Mouse (Mus musculus) lung, postnatal 0 days (tissue): Measurements from ENCODE around the gene Rnft2. TPM values are rescaled to one million over a fixed set of nuclear protein-coding genes. Genes with fewer than 3 reads are reported as not detected.

Experiments used
- ATAC-seq: fragments of 200-750 bp; cut with Nextera tagmentation; 2 replicates; pipeline ENCODE4 v1.8.0; 2017; ENCODE audit warnings: moderate library complexity
- DNase-seq: peaks from one replicate; pipeline ENCODE4 v3.0.0-alpha.2; 2016; ENCODE audit warnings: low spot score
- H3K27ac ChIP-seq: fragments of 300-500 bp; sonication (generic); 2 replicates; pipeline ENCODE4 v1.5.1; 2014; ENCODE audit warnings: antibody characterized with exemption, mild to moderate bottlenecking, low read length, mixed read lengths
- H3K27me3 ChIP-seq: fragments of 300-500 bp; sonication (generic); replicated peaks from 2 replicates; pipeline ENCODE4 v1.6.1; 2014; ENCODE audit warnings: low read length, mixed read lengths; ENCODE audit not compliant: insufficient read depth
- H3K36me3 ChIP-seq: fragments of 300-500 bp; sonication (generic); 2 replicates; pipeline ENCODE4 v1.6.1; 2014; ENCODE audit warnings: low read length, mixed read lengths; ENCODE audit not compliant: insufficient read depth
- H3K4me1 ChIP-seq: fragments of 300-500 bp; sonication (generic); 2 replicates; pipeline ENCODE4 v1.6.1; 2014; ENCODE audit warnings: antibody characterized with exemption, low read depth, low read length, mixed read lengths; ENCODE audit not compliant: insufficient read depth
- H3K4me2 ChIP-seq: fragments of 300-500 bp; sonication (generic); replicated peaks from 2 replicates; pipeline ENCODE4 v1.6.1; 2014; ENCODE audit warnings: low read depth, mild to moderate bottlenecking, low read length, moderate library complexity, mixed read lengths
- H3K4me3 ChIP-seq: fragments of 300-500 bp; sonication (generic); 2 replicates; pipeline ENCODE4 v1.5.1; 2014; ENCODE audit warnings: low read depth, low read length
- H3K9ac ChIP-seq: fragments of 300-500 bp; sonication (generic); replicated peaks from 2 replicates; pipeline ENCODE4 v1.6.1; 2014; ENCODE audit warnings: low read depth, mild to moderate bottlenecking
- H3K9me3 ChIP-seq: fragments of 300-500 bp; sonication (generic); 2 replicates; pipeline ENCODE4 v1.6.1; 2016; ENCODE audit warnings: low read length, mixed read lengths
- CTCF ChIP-seq: IDR thresholded peaks from 2 replicates; pipeline ENCODE4 v1.5.1; 2016; ENCODE audit warnings: antibody characterized with exemption, mild to moderate bottlenecking
- EP300 ChIP-seq: IDR thresholded peaks from 2 replicates; pipeline ENCODE4 v1.6.1; 2016; ENCODE audit warnings: antibody characterized with exemption, mild to moderate bottlenecking, control low read depth
- WGBS: fragments of 180-500 bp; shearing (Covaris S2); extraction: QIAGEN DNeasy Blood & Tissue Kit; methylation state at CpG from one replicate; pipeline ENCODE4 v1.1.7; 2014; 5-methylcytosine and 5-hydroxymethylcytosine counted together
- polyA plus RNA-seq: library from polyadenylated mRNA; unstranded; fragments of >200 nt; fragmentation: Nextera tagmentation; extraction: Ambion mirVana; gene quantifications from 2 replicates; pipeline ENCODE4 v1.2.1, GENCODE M21; 2015

The Rnft2 gene
- polyA plus RNA-seq, 1 experiment from 2014 or later = 0.14 TPM

DNA sequence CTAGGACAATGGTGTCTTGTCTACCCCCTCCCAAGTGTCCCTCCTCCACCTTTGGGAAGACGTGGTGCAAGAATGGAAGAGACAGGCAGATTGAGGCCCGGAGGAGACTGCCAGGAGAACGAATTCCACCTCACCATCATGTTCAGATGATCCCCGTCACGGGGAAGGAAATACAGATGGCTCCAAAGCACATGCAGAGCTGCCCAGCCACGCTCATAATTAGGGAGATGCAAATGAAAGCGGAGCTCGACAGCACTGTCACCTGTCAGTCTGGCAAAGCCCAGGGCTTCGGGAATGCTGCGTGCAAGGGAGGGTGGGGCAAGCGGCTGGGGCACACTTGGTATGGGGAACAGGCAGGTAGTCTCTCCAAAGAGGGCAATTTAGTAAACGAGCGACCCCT is 47.5 kb downstream of the Rnft2 start:
- no peaks in the 10 kb centered on the region for H3K4me1 ChIP-seq
- 71% methylated on average over 13 of the region's 13 CpGs for WGBS
- H3K36me3 ChIP-seq = no peaks in the 10 kb centered on the region
- ATAC-seq (no peak), DNase-seq (no peak)
- no peaks in the 10 kb centered on the region for H3K27me3 ChIP-seq
- H3K4me2 ChIP-seq = no peak overlapping the region
- no peak overlapping the region for H3K4me3 ChIP-seq
- H3K27ac ChIP-seq = no peak overlapping the region
- H3K9ac ChIP-seq = no peak overlapping the region
- no peak for TF ChIP-seq EP300
- no peak for TF ChIP-seq CTCF
- H3K9me3 ChIP-seq = no peaks in the 10 kb centered on the region

DNA sequence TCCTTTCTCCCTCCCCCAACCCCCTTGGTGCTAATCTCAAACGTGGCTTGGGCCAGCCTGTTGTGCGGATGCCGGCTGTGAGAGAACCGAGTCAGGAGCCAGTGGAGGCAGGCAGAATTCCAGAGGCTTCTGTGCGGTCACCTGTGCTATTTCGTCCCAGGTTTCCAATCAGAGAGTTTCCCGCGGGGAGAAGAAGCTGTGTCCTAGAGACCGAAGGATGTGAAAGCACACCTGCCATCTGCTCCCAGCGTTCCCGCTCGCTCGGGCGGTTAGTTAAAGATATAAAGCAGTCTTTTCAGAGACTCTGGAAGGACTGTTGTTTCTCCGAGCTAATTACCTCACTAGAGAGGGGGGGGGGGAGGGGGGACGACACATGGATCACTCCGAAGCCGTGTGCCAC is 52.7 kb downstream of the Rnft2 start:
- Histone ChIP-seq H3K27ac (no peak overlapping the region), H3K4me2 (no peak overlapping the region), H3K4me3 (no peak overlapping the region), H3K4me1 (no peaks in the 10 kb centered on the region), H3K9me3 (no peaks in the 10 kb centered on the region), H3K36me3 (no peaks in the 10 kb centered on the region), H3K27me3 (no peaks in the 10 kb centered on the region), H3K9ac (no peak overlapping the region)
- no peak for TF ChIP-seq CTCF
- TF ChIP-seq EP300 = no peak
- no peak for ATAC-seq
- no peak for DNase-seq
- WGBS = 36% methylated on average over 16 of the region's 18 CpGs

DNA sequence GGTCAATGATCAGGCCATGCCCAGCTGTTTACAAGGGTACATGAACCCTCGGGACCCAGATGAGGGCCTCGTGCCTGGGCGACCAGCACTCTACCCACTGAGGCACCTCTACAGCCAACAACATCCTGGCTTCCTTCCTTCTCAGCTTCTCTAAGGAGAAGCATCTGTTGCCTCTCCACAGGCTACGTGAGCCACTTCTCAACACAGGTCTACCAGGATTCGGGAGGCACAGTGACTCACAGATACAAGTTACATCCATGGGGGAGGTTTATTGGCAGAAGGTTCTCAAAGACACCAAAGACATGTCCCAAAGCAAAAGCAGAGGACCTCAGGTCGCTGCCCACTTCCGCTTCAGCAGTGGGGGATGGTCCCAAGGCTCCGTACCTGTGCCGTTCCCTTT is 54.4 kb downstream of the Rnft2 start:
- WGBS = 72% methylated on average over 9 of the region's 9 CpGs
- ATAC-seq = no peak
- H3K9me3 ChIP-seq = no peaks in the 10 kb centered on the region
- no peak overlapping the region for H3K27ac ChIP-seq
- no peaks in the 10 kb centered on the region for H3K4me1 ChIP-seq
- no peak overlapping the region for H3K4me2 ChIP-seq
- TF ChIP-seq EP300 (no peak), CTCF (no peak)
- H3K9ac ChIP-seq = no peak overlapping the region
- H3K4me3 ChIP-seq = no peak overlapping the region
- no peaks in the 10 kb centered on the region for H3K27me3 ChIP-seq
- H3K36me3 ChIP-seq = no peaks in the 10 kb centered on the region
- no peak for DNase-seq

DNA sequence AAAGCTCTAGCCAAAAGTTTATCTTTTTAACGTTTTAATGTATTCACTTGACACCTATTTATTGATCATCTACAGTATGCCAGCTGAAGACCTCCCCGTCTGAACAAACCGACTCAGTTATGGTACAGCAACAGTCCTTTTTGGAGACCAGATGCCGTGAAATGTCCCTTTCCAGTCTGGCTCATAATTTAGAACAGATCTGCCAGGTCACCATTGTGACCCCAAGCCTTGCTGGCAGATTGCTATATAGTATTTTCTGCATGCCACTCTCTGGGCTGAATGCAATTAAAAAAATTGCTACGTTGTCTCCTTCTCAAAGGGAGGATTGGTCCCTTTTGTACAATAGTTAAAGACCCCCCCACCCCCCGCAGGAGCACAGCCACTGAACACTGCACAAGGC is 56.6 kb downstream of the Rnft2 start:
- H3K4me1 ChIP-seq = no peaks in the 10 kb centered on the region
- H3K9ac ChIP-seq = no peak overlapping the region
- DNase-seq (no peak), ATAC-seq (no peak)
- no peak overlapping the region for H3K27ac ChIP-seq
- no peak for TF ChIP-seq EP300
- no peak for TF ChIP-seq CTCF
- H3K27me3 ChIP-seq = no peaks in the 10 kb centered on the region
- no peaks in the 10 kb centered on the region for H3K9me3 ChIP-seq
- no peak overlapping the region for H3K4me2 ChIP-seq
- no peak overlapping the region for H3K4me3 ChIP-seq
- no peaks in the 10 kb centered on the region for H3K36me3 ChIP-seq
- WGBS = 58% methylated on average over 6 of the region's 6 CpGs

DNA sequence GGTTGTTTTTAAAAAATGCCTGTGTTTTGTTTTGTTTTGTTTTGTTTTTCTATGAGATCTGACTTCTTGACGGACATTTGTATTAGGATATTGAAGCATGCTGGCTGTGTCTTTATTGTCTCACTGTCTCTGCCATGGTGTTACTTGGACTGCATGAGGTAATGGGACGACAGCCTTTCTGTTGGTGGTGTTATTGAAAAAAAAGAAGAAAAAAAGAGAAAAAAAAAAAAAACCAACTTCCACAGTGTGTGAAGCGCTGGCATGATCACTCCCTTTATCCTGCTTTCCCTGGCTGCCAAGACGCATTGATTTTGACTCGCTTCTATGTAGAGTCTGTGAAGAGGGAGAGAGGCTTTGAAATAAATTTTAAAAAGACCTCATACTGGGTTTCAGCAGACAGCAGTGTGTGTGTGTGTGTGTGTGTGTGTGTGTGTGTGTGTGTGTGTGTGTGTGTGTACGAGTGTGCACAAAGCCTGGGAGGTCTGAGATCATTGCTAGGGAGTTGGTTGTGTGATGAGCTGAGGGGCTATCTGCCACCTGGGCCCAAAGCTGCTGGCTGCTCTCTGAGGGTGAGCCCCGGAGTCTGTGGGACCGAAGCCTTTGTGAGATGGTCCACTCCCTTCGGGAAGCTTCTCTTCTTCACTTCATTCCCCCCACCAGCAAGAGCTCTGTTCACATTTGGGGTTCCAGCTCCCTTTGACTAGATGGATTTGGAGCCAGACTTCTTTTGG is 57.8 kb downstream of the Rnft2 start:
- no peaks in the 10 kb centered on the region for H3K36me3 ChIP-seq
- no peaks in the 10 kb centered on the region for H3K9me3 ChIP-seq
- H3K4me3 ChIP-seq = no peak overlapping the region
- H3K4me2 ChIP-seq = no peak overlapping the region
- no peak overlapping the region for H3K9ac ChIP-seq
- TF ChIP-seq CTCF = no peak
- TF ChIP-seq EP300 = no peak
- 79% methylated on average over 9 of the region's 9 CpGs for WGBS
- DNase-seq (no peak), ATAC-seq (no peak)
- no peaks in the 10 kb centered on the region for H3K27me3 ChIP-seq
- H3K27ac ChIP-seq = no peak overlapping the region
- no peaks in the 10 kb centered on the region for H3K4me1 ChIP-seq

DNA sequence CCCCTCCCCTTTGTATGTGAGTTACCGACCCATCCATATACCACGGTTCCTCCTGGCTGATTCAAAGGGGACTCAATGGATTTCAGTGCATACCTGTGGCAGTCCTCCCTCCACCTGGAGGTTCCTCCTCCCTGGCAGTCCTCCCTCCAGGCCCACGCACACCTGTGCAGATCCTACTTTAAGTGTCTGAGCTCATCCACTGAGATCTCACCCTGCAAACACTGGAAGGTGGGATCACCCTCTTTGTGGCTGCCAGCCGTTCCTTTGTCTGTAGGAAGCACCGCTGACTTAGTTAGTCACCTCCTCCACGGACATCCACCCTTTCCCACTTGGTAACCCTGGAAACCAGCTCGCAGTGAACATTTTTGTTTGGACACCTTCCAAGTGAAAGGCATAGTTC is 67.3 kb downstream of the Rnft2 start:
- no peak overlapping the region for H3K27ac ChIP-seq
- H3K4me1 ChIP-seq = no peaks in the 10 kb centered on the region
- 44% methylated on average over 7 of the region's 7 CpGs for WGBS
- H3K4me2 ChIP-seq = no peak overlapping the region
- ATAC-seq = no peak
- TF ChIP-seq CTCF (no peak), EP300 (no peak)
- no peak for DNase-seq
- H3K36me3 ChIP-seq = no peaks in the 10 kb centered on the region
- H3K9ac ChIP-seq = no peak overlapping the region
- H3K9me3 ChIP-seq = no peaks in the 10 kb centered on the region; the same call in 1 of the 2 replicates
- no peak overlapping the region for H3K4me3 ChIP-seq
- peaks cover 15% of the 10 kb centered on the region for H3K27me3 ChIP-seq

DNA sequence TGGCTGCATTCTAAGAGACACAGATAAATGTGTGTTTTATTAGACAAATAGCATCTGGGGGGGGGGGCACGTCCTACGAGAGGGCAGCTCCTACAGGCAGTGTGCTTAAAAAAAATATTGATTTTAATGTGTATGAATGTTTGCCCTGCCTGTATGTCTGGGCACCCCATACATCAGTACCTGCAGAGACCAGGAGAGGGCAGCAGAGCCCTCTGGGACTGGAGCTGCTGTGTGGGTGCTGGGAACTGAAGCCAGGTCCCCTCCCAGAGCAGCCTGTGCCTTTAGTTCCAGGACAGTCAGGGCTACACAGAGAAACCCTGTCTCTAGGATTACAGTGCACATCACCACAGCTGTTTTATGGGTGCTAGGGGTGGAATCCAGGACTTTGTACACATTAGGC is 69.8 kb downstream of the Rnft2 start:
- H3K36me3 ChIP-seq = no peaks in the 10 kb centered on the region
- H3K27ac ChIP-seq = no peak overlapping the region
- no peak overlapping the region for H3K4me2 ChIP-seq
- TF ChIP-seq EP300 (no peak), CTCF (peak; percentile 29; the same call in 1 of the 2 replicates)
- DNase-seq (no peak), ATAC-seq (no peak)
- no peak overlapping the region for H3K4me3 ChIP-seq
- no peaks in the 10 kb centered on the region; the same call in 1 of the 2 replicates for H3K9me3 ChIP-seq
- no peak overlapping the region for H3K9ac ChIP-seq
- no peaks in the 10 kb centered on the region for H3K4me1 ChIP-seq
- peaks cover 35% of the 10 kb centered on the region for H3K27me3 ChIP-seq
- WGBS = 15% methylated on average over 2 of the region's 2 CpGs
